Mouse (Mus musculus) brain, embryonic 14.5 days (tissue): ENCODE results near the gene Prkrip1.

ENCODE experiments used
- CTCF ChIP-seq: fragments of 200-500 bp; IDR thresholded peaks from 2 replicates; pipeline ENCODE4 v1.5.1; 2012; ENCODE audit warnings: inconsistent platforms, mild to moderate bottlenecking, moderate library complexity, borderline replicate concordance; ENCODE audit not compliant: insufficient read depth, insufficient read length; ENCODE audit errors: extremely low read depth
- POLR2A ChIP-seq: fragments of 200-500 bp; IDR thresholded peaks from 2 replicates; pipeline ENCODE4 v1.6.1; 2012; ENCODE audit warnings: mild to moderate bottlenecking, inconsistent platforms, borderline replicate concordance; ENCODE audit not compliant: poor library complexity, insufficient read depth, insufficient read length, severe bottlenecking; ENCODE audit errors: extremely low read depth

GRCm38 (mm10) chr5:136248441-136248840 lies 49.7 kb upstream of the Prkrip1 start:
- TF ChIP-seq CTCF, result no peak
- TF ChIP-seq POLR2A, result no peak
